Mouse (Mus musculus): ENCODE measurements around the gene Atxn7l2. TPM values are rescaled to one million over a fixed set of nuclear protein-coding genes. Genes with fewer than 3 reads are reported as not detected.
"Not testable (repeated sequence)": the region's sequence is repeated elsewhere in the genome, so short reads cannot be mapped to it uniquely, and the experiment has no call there.

Gene Atxn7l2
- 10 to 100 TPM; 33.1 to 34.8 TPM for total RNA-seq (2021)

DNA sequence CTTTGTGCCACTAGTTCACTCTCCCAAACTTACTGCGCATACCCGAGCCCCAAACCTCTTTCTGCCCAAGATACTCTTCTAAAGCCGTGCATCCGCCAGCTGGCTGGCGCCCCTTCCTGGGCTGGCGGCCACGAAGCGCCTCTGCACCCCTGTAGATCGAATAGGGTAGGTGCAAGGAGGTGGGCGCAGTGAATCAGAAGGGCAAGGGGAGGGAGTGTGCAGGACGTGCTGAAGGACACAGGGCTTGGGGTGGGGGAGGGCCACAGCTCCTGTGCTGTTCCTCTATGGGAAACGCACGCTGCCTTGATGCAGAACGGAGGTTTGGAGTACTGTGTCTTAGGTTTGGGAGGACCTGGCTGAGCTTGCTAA, at the start of gene Atxn7l2:
Atxn7l2 (minus strand) TSS at position 164 of the 369 bp plus-strand sequence.
- peak; percentile 87 for DNase-seq
- intact Hi-C loops (cut with DNase I) = no loop called here

DNA sequence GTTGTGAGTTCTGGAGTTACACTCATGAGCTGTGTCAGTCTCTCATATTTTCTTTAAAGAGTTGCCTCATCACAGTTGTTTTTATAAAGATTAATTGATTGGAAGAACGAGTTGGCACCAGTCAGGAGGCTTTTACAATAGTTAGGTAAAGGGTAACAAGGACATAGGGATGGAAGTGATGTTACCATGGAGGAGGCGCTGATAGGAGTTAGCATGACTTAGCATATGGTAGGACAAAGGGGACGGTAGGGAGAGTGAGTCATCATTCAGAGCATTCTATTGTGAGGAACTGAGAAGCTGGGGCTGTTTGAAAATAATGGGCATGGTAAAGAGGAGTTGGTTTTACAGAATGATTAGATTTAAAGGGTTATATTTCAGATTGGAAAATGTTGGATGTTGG, 48.6 kb upstream of the Atxn7l2 start:
- intact Hi-C loops (cut with DNase I) = no loop called here
- DNase-seq = no peak

DNA sequence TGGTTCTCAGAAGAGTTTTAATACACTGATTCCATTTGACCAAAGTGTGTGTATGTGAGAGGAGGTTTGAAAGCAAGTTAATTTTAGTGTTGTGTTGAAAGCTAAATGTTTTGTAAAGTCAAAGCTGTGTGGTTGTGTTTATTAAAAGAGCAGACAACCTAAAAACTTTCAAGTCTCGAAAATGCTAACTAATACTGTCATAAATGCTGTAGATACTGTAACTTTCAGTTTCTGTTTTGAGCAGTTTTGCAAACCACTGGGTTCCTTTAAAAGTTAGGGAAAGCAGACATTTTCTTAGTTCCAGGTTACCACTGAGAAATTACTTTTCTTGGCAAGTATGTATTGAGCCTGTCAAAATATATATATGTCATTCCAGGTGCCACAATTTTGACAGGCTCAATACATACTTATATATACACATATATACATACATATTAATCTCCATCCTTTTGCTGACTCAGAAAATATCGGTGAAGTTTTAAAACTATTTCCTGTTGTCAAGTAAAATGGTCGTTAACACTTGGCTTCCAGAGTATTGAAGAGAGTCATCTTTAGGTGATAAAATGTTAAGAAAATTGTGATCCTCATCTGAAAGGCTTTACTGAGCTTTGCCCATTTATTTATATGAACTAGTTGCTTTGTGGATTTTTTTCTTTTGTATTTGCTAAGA, 47.2 kb upstream of the Atxn7l2 start:
- intact Hi-C loops (cut with DNase I) = no loop called here
- DNase-seq = no peak

DNA sequence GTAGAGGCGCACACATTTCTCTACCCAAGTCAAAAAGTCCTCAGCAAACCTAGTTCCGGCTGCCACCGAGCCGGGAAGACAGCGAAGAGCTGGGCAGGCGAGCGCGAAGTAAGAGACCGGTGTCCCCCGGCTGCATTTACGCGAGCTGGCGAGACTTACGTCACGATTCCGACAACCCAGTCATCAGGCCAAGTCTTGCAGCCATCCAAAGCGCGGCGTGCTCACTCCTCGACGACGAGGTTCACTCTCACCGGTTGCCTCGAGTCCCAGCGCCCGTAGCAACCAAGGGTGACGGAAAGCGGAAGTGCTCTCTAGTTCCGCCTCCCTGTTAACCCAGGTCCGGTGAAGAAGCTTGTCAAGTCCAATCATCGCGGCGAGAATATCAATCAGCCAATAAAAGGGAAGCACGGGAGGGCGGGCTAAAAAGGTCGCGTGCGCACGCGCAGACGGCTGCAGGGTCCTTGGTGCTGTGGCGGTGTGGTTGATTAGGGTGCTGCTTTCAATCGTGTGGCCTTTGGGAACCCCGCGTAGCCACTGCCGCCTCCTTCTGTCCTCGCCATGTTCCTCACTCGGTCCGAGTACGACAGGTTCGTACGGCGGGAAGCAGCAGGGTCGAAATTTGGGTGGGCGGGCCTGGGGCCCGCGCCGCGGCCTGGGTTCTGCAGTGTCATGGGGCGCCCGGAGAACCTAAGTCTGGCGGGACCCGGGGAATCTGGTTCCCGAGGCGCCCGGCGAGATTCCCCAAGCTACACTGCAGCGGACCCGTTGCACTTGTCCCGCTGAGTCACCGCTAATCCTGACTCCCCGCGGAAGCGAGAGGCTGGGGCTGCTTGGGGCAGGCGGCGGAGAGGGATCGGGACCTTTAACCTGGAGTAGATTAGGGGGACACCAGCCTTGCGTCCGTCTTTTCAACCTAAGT, 46.2 kb upstream of the Atxn7l2 start, which contains the start of gene Psma5:
Psma5 (plus strand) TSS at position 208 of the 919 bp plus-strand sequence.
- intact Hi-C loops (cut with DNase I) = no loop called here

DNA sequence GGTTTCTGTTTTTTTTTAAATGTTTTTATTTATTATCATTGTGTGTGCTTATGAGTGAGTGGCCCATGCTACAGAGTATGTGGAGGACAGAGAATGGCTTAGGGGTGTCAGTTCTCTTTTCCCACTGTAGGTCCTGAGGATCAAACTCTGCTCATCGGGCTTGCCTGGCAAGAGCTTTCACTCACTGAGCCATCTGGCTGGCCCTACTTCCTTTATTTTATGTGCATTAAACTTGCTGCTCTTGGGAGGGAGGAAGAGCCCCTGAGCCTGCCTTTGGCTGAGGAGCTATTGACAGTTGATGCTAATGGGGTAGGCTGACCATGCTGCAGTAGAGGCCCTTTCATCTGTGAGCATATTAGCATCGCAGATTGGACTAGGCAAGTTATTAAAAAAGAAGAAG, 36.1 kb upstream of the Atxn7l2 start:
- no peak for DNase-seq
- intact Hi-C loops (cut with DNase I) = no loop called here

More for the DNA sequence above, 46.2 kb upstream of the Atxn7l2 start, which contains the start of gene Psma5:
- DNase-seq = peak; percentile 97

DNA sequence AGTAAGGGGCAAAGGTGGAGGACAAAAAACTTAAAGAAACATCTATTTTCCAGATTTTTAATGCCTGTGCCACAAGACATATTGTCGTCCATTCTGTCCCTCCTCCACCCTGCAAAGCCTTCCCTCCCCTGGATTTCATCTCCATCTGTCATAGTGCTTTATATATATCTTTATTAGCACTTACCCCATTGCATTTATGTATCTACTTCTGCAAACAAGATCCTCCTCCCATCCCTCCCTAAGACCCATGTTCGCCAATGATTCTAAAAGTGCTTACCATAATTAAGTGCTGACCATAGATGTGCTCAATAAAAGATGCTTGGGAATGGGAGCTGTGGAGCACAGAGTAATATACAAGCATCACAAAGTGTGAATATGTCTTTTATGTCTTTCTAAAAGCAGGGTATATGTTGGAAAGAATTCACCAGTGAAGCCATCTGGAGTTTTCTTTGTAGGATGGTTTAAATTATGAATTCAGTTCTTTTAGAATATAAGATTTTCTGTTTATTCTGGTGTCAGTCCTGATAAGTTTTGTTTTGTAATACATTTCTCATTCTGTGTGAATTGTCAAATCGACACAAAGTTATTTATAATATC, 30.6 kb upstream of the Atxn7l2 start:
- intact Hi-C loops (cut with DNase I) = no loop called here
- DNase-seq = no peak

DNA sequence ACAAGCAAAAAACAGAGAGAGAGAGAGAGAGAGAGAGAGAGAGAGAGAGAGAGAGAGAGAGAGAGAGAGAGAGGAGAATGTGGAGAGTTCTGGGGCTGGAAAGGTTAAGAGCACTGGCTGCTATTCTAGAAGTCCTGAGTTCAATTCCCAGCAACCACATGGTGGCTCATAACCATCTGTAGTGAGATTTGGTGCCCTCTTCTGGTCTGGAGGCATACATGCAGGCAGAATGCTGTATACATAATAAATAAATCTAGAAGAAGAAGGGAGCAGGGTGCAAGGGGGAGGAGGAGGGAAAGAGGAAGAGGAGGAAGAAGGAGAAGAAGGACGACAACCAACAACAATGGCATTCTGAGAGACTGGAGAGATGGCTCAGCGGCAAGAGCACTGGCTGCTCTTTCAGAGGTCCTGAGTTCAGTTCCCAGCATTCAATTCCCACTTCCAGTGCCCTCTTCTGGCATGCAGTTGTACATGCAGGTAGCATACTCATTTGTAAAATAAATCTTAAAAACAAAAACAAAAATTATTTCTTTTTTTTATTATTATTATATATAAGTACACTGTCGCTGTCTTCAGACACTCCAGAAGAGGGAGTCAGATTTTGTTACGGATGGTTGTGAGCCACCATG, 26.9 kb upstream of the Atxn7l2 start:
- DNase-seq = not testable (repeated sequence)

DNA sequence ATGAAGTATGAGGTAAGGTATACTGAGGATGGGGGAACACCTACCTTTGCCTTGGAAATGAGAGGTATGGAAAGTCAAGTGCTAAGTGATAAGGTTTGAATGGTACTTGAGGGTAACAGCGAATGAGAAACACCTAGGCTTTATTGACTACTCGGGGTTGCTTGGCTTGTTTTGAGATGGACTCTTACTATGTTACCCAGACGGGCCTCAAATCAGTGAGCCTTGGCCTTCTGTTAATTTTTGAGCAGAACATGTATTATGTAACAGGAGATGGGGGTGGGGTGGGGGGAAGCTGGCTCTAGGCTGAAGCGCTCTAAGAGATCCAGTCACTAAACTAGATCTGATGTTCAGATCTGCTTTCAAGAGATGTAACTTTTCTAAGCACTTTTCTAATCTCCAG, 20.9 kb upstream of the Atxn7l2 start:
- intact Hi-C loops (cut with DNase I) = no loop called here
- no peak for DNase-seq

More for the DNA sequence above, 26.9 kb upstream of the Atxn7l2 start:
- intact Hi-C loops (cut with DNase I) = not testable (repeated sequence)

DNA sequence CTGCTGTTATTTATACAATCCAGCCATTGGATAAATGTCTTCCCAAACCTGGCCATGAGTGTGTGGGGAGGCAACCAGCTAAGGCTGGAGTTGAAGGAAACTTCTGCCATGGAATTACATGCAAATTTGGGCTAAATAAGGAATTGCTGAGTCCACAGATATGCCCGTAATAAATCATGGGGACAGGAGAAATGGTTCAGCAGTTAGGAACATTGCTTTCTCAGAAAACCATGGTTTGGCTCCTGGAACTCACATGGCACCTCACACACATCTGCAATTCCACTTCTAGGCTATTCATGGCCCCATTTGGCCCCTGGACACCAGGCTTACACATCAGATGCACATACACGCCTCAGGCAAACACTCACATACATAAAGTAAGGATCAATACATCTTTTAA, 16.8 kb upstream of the Atxn7l2 start:
- intact Hi-C loops (cut with DNase I) = no loop called here

DNA sequence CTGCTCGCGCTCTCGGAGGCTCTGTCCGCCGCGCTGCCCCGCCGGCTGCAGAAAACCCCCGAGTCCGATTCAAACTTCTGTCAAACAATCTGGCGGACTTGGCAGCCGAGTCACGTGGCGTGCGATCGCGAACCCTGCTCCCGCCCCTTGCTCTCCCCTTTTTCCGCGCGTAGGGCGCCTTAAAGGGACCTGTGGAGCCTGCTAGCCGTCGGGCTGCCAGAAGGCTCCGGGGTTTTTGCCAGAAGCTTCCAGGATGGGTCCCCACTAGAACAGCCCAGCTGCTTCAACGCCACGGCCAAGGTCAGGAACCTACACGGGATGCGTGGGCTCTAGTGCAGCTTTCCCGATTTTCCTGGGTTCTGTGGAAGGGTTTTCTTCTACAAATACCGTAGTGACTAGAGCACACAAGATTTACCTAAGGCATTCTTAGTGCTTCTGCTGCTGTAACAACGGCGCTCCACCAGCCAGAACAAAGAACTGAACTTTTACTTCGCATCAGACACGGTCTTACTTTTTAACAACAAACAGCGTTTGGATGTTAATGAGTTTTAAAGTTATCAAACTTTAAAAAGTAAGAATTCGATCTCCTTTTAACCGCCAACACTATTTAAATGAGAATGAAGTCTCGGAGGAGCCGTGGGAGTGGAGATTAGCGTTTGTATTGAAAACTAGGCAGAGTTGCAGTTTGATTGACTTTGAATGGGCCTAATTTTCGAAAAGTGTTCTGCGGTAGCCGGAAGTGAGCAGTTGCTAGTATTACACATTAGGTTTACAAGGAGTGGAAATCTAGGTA, 16.0 kb upstream of the Atxn7l2 start, which contains the start of gene Sypl2:
Sypl2 (minus strand) TSS at position 91 of the 793 bp plus-strand sequence.
- peak; percentile 67 for DNase-seq
- intact Hi-C loops (cut with DNase I) = no loop called here

More for the DNA sequence above, 16.8 kb upstream of the Atxn7l2 start:
- DNase-seq = no peak

DNA sequence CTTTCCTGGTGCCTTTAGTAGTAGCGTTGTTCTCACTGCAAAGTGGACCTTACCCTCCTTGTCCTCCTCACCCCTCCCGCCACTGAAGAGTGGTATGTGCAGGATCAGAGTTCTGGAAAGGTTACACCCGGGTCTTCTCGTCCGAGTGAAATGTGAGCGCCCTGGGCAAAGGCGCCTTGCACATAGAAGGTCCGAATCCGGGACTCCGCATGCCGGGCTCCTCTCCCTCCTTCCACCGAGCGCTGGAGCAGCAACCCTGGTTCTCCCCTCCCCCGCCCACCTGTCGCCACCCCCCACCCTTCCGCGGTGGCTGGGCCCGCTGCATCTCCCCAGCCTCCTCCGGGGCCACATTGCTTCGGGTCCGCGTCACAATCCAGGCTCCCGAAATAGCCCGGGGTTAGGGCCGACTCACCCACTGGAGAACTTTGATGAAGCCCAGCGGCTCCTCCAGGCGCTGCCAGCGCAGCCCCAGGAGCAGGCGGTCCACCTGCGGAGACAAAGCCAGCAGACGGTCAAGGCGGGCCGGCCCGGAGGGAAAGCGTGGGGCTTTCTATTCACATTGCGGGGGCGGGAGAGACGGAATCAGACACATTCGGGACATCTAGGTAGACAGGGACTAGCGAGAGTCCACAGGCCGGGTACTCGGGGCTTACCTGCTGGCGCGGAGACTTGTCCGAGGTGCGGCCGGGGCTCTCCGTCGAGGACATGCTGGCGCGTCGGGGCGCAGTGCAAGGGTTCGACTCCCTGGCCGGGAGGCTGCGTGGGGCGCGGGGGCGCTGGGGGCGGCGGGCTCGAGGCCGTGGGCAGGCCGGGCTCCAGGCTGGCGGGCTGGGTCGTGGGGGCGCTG, 15.2 kb upstream of the Atxn7l2 start:
- intact Hi-C loops (cut with DNase I) = no loop called here
- no peak for DNase-seq

DNA sequence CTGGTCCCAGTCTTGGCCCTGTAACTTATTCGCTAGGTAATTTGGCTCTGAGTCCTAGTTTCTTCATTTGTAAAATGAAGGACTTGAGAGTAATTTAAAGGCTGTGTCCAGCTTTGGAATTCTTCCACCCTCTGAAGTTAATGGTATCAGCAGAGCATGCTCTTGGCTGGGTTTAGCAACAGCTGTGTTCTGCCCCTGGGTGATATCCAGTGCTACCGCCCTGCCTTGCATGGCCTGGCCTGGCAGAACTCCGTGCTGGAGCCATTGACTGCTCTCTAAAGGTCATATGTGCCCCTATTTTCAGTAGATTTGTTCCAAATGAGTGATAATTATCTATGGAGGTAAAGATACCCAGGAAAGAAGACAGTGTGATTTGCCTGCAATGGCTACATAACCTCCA, 9.9 kb upstream of the Atxn7l2 start:
- peak; percentile 28 for DNase-seq
- intact Hi-C loops (cut with DNase I) = no loop called here

DNA sequence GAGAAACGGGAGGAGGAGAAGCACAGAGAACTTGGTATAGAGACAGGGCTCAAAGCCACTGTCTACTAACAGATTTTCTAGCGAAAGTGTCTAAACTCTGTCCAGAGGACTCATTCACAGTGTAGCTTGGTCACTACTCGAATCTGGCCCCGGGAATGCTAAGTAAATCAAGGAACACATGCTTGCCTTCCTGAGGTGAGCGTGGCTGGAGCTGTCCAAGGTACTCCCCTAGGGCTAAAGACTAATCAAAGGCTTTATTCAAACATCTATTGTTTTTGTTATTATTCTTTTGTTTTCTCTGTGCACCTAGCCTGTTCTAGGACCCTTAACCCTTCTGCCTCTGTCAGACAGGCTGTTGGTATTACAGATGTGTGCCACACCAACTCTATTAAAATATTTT, 4.0 kb upstream of the Atxn7l2 start:
- no peak for DNase-seq
- intact Hi-C loops (cut with DNase I) = no loop called here

DNA sequence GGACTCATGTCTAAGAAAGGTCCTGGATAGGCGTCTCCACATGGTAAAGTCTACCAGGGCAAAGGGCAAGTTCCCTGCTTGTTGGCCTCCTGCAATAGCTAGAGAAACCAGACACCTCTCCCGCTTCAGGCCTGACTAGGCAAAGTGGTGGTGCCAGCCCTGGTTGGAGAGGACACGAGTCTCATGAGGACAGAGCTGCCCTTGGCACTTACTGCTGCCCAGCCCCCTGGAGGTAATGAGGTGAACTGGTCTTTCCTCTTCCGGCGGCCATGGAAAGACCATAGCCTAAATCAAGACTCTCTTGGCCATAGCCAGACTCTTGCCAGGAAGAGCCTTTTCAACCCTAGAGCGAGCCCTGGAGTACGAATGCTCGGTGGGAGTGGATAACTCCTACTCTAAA, 1.7 kb upstream of the Atxn7l2 start:
- intact Hi-C loops (cut with DNase I) = no loop called here
- DNase-seq = peak; percentile 43

DNA sequence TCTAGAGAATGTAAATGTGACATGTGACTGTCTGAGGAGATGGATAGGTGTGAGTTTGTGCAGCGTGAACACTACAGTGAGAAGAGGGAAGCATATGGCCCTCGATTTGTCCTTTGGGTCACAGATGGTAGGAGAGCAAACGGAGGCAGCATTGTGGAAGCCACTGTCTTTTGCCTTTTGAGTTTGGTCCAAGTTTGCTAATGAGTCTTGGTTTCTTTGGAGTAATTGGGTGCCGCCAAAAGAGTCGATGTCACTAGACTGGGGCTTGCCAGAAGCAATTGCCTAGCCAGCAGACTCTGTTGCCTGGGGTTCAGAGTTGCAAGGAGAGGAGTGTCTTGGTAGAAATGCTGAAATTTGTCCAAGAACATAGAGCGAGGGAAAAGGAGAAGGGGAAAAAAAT, 1.1 kb upstream of the Atxn7l2 start:
- peak; percentile 64 for DNase-seq
- intact Hi-C loops (cut with DNase I) = no loop called here

DNA sequence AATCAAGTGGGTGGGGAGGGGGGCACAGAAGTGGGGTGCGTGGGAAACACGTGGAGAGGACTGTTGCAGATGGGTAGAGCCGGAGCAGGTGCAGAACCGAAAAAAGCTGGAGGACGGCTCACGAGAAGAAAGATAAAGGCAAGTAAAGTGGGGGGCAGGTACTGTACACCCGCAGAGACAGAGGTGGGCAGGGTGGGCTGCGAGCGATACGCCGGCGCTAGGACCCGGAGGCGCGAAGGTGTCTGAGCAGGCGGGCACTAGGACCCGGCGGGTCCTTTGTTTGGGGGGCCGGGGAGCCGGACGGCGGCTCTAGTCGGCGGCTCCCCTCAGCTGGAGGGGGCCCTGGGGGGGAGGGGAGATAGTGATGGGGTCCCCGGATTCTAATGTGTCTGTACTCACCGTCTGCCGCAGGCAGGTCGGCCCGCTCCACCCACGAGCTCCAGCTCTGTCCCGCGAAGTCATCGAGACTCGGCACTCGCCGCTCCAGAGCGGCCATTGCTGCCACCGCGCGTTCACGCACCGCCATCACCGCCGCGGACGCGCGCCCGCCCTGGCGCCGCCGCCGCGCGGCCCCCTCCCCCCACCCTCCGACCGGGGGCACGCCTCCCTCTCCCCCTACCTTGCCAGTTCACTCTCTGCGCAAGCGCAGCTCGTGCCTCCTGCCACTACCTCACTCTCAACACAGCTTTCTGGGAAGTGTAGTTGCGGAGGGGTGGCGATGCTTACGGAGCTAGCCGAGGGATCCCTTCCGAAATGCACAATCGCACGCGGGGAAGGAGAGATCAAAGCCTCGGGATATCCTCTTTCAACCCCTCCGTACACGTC, 576 bp downstream of the Atxn7l2 start:
- intact Hi-C loops (cut with DNase I) = no loop called here
- DNase-seq = peak; percentile 97

DNA sequence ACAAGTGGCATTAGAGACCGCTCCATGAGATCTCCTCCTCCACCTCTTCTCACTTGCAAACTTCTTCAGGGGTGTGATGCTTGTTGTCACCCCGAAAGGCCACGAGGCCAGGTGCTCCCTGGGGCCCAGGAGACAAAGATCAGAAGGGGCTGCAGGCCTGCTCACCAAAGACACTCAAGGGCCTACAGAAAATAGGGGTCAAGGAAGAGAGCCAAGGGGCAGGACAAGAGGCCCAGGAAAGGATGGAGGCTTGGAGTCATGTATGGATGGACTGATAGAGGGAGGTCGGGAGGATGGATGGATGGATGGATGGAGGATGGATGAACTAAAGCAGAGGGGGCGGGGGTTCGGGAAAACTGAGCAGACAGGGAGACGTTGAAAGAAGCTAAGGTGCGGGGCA, 1.2 kb downstream of the Atxn7l2 start:
- intact Hi-C loops (cut with DNase I) = no loop called here
- no peak for DNase-seq

DNA sequence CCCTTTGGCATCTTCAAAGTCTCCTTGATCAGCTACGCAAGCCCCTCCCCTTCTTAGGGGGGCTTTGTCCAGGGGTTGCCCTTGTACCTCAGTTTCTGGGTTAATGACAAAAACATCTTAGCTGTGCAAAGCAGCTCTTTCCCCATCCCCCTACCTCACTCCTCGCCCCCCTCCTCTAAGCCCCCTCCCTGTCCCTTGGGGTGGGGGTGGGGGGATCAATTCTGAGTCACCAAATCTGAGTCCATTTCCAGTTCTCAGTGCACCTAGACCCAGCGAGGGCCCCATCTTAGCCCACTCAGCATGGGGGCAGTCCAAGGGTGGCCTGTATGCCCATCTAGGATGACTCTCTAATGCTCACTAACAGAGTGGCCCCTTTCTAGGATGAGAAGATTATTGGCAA, 1.7 kb downstream of the Atxn7l2 start:
- peak; percentile 18 for DNase-seq
- intact Hi-C loops (cut with DNase I) = no loop called here
